Mouse (Mus musculus): ENCODE measurements around the gene Tead1.

DNA sequence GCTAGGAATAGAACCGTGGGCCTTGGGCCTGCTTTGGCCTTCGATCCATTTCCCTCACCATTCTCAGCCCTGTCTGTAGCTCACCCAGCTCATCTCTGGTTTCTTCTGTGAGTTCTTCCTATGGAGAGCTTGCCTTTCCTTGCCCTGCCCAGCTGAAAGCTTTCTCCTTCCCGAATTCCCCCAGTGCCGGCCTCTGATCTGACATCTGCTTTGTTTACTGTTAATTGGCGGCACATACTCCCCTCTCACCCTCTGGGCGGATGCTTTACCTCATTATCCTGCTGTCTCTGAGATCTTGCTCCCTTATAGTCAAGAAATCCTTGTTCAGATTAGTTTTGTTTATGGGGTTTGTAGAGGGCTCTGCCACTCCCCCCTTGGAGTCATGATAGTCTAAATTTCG, 131.6 kb downstream of the Tead1 start:
- no peak for TF ChIP-seq POLR2A (IDR thresholded peaks at IDR 0.05; ENCODE audit: control insufficient read depth, low read depth, low read length)
- no peak for TF ChIP-seq CTCF (IDR thresholded peaks at IDR 0.05; ENCODE audit: control insufficient read depth, insufficient read depth, insufficient replicate concordance, low read depth, low read length)

All from testis, adult 2 months (tissue).